Mouse (Mus musculus) colon, adult 2 months (tissue): Measurements from ENCODE around the gene Olfr854. TPM values are rescaled to one million over a fixed set of nuclear protein-coding genes. Genes with fewer than 3 reads are reported as not detected.

ENCODE experiments used
- polyA plus RNA-seq: library from polyadenylated mRNA; depleted of rRNA; stranded (reverse); fragments of >200 nt; gene quantifications from 2 replicates; pipeline ENCODE4 v1.2.3, GENCODE M21; 2012; rRNA removed

Olfr854 gene
- not detected in 2 replicates for polyA plus RNA-seq

DNA sequence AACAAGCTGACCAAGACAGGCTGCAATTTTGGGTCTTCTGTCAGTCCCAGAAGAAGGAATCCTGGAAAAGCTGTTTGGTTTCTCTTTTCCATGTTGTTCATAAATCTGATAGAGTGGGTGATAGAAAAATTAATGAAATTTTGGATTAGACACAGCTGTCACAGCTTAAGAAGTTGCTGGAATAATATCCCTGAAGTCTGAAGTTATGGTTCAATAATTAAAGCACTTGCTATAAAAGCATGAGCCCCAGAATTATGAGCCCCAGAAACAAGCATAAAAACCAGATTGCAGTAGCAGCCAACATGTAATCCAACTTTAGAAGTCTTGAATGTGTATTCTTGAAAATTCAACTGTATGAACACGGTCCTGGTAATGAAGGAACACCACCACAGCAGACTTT, at the start of gene Olfr854:
Olfr854 (minus strand) TSS at position 101 of the 400 bp plus-strand sequence.

DNA sequence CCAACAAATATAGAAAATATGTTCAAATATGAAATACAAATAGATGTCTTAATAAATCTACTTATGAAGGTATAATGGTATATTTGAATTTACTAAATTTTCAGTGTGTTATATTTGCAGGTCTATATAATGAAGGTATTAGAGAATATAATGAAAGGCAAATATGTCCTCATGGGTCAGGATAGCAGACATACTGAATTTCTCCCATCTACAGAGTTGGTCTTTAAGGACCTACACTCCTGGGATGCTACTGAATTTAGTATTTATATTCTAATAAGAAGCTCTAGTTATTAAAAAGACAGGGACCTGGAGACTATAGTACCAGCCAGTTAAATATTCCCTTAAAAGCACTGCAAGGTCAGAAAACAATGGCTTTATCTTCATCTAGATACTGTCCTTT, 15.1 kb upstream of the Olfr854 start, which contains the start of gene Olfr855:
Olfr855 (plus strand) TSS at position 301 of the 400 bp plus-strand sequence.

DNA sequence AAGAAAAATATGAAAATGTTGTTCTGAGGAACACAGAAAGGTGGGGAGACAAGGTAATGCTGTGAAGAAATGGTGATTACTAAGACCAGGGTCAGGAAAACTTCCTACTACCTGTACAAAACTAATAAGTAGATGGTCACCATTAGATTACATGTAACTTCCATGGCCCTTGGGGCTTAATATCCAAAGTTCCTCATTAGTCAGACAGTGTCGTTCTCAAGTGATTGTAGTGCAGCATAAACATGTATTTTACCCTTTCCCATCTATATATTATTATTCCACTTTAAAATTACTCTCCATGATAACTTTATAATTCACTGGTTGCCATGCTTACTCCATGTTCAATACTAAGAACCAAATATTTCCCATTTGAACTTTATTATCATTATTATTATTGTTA, 26.2 kb downstream of the Olfr854 start, which contains the start of gene Olfr853:
Olfr853 (minus strand) TSS at position 101 of the 400 bp plus-strand sequence.

Other genes with a start within 250 kb of the Olfr854 start
- not detected in 2 replicates for gene Olfr845, start 230.9 kb downstream of the Olfr854 start, polyA plus RNA-seq
- not detected in 2 replicates for gene Olfr846, start 203.4 kb downstream of the Olfr854 start, polyA plus RNA-seq
- not detected in 2 replicates for gene Olfr847, start 188.7 kb downstream of the Olfr854 start, polyA plus RNA-seq
- gene Olfr849, start 127.1 kb downstream of the Olfr854 start, polyA plus RNA-seq: not detected in 2 replicates
- not detected in 2 replicates for gene Olfr850, start 89.1 kb downstream of the Olfr854 start, polyA plus RNA-seq
- not detected in 2 replicates for gene Olfr851, start 74.1 kb downstream of the Olfr854 start, polyA plus RNA-seq
- gene Olfr853, start 26.3 kb downstream of the Olfr854 start, polyA plus RNA-seq: not detected in 2 replicates
- gene Olfr855, start 15.2 kb upstream of the Olfr854 start, polyA plus RNA-seq: not detected in 2 replicates
- 3.9 and 4.6 TPM in 2 replicates for gene Zfp317, start 54.7 kb upstream of the Olfr854 start, polyA plus RNA-seq
- not detected in 2 replicates for gene Olfr857, start 142.1 kb upstream of the Olfr854 start, polyA plus RNA-seq
- gene Olfr58, start 212.9 kb upstream of the Olfr854 start, polyA plus RNA-seq: not detected in 2 replicates
- not detected in 2 replicates for gene Olfr859, start 237.5 kb upstream of the Olfr854 start, polyA plus RNA-seq